Mouse (Mus musculus) forebrain, embryonic 15.5 days (tissue): ENCODE measurements around the gene Lrrc73. TPM values are rescaled to one million over a fixed set of nuclear protein-coding genes. Genes with fewer than 3 reads are reported as not detected.
A peak's percentile ranks its signal among the peaks of the same experiment; 100 is the strongest.

ENCODE experiments used
- ATAC-seq: fragments of 200-750 bp; cut with Nextera tagmentation; replicated peaks from 2 replicates; pipeline ENCODE4 v1.8.0; 2017; ENCODE audit warnings: mild to moderate bottlenecking, moderate TSS enrichment, moderate library complexity
- H3K27ac ChIP-seq: fragments of 300-500 bp; sonication (generic); replicated peaks from 2 replicates; pipeline ENCODE4 v1.5.1; 2015; ENCODE audit warnings: mild to moderate bottlenecking, inconsistent platforms
- H3K27me3 ChIP-seq: fragments of 300-500 bp; sonication (generic); 2 replicates; pipeline ENCODE4 v1.6.1; 2015; ENCODE audit warnings: inconsistent platforms
- H3K36me3 ChIP-seq: fragments of 300-500 bp; sonication (generic); 2 replicates; pipeline ENCODE4 v1.6.1; 2015; ENCODE audit warnings: mild to moderate bottlenecking, inconsistent platforms
- H3K4me1 ChIP-seq: fragments of 300-500 bp; sonication (generic); 2 replicates; pipeline ENCODE4 v1.6.1; 2015; ENCODE audit warnings: inconsistent platforms
- H3K4me2 ChIP-seq: fragments of 300-500 bp; sonication (generic); replicated peaks from 2 replicates; pipeline ENCODE4 v1.6.1; 2015; ENCODE audit warnings: mild to moderate bottlenecking, inconsistent platforms
- H3K4me3 ChIP-seq: fragments of 300-500 bp; sonication (generic); 2 replicates; pipeline ENCODE4 v1.5.1; 2015; ENCODE audit warnings: mild to moderate bottlenecking, inconsistent platforms
- H3K9ac ChIP-seq: fragments of 300-500 bp; sonication (generic); replicated peaks from 2 replicates; pipeline ENCODE4 v1.6.1; 2015; ENCODE audit warnings: mild to moderate bottlenecking, inconsistent platforms
- H3K9me3 ChIP-seq: fragments of 300-500 bp; sonication (generic); 2 replicates; pipeline ENCODE4 v1.6.1; 2016; ENCODE audit warnings: inconsistent platforms
- WGBS: fragments of 180-500 bp; shearing (Covaris S2); methylation state at CpG from one replicate; pipeline ENCODE4 v1.1.7; 2015; ENCODE audit warnings: mixed read lengths; 5-methylcytosine and 5-hydroxymethylcytosine counted together
- polyA plus RNA-seq: library from polyadenylated mRNA; unstranded; fragments of >200 nt; fragmentation: Nextera tagmentation; extraction: Ambion mirVana; gene quantifications from 2 replicates; pipeline ENCODE4 v1.2.1, GENCODE M21; 2015

Gene Lrrc73
- polyA plus RNA-seq, 1 experiment from 2014 or later, result 12.0 TPM

DNA sequence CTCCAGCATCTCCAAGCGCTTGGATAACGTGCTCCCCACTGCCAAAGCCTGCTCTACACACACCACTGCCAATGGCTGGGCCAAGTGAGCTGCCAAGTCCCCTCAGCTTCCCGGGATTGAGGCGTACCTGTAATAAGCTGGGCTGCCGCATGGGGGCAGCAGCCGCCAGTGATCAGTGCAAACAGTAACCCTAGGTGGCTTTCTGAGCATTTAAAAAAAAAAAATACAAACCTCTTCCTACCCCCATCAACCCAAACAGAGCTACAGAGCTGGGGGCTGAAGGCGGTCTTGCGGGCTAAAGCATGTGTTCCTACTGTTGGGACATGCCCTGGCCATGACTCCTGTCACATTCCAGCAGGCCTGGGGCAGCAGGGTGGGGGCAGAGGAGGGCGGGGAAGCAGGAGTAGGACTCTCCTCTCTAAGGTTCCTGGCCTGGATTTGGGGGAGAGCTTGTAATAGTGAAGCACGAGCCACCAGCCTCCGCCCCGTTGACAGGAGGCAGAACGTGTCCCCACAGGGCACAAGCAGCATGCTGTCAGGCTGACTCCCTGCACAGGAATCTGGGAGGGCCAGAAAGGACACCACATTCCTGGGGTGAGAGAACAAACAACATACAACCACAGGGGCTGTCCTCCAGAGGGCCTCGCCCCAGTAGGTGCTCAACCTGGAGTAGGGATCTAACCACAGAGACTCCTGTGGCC is 12.7 kb downstream of the Lrrc73 start:
- peaks cover 31% of the 10 kb centered on the region for H3K36me3 ChIP-seq
- H3K9ac ChIP-seq, result no peak overlapping the region
- no peaks in the 10 kb centered on the region for H3K27me3 ChIP-seq
- no peak overlapping the region for H3K4me2 ChIP-seq
- no peak overlapping the region for H3K27ac ChIP-seq
- no peak overlapping the region for H3K4me3 ChIP-seq
- peak; percentile 81 for ATAC-seq
- WGBS, result 31% methylated on average over 14 of the region's 14 CpGs
- H3K9me3 ChIP-seq, result no peaks in the 10 kb centered on the region
- peaks cover 3% of the 10 kb centered on the region for H3K4me1 ChIP-seq

DNA sequence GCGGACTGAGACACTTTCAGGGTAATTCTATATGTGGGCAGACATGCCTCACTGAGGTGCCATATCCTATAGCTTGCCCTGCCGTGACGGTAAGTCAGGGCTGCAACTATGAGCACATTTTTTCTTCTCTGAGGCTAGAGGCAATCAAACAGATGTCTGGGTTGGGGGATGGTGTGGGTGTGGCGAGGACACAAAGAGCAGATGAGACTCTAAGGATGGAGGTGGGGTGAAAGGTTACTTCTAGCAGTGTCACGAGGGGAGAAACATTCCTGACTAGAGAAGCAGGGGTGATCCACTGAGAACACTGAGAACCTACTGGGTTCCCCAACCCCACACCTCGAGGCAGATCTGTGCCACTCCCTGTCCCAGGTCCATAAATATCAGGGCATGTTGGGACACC is 13.7 kb downstream of the Lrrc73 start:
- 83% methylated on average over 6 of the region's 6 CpGs for WGBS
- ATAC-seq, result no peak
- peaks cover 29% of the 10 kb centered on the region for H3K36me3 ChIP-seq
- H3K4me1 ChIP-seq, result peaks cover 3% of the 10 kb centered on the region
- no peak overlapping the region for H3K4me2 ChIP-seq
- H3K9me3 ChIP-seq, result no peaks in the 10 kb centered on the region
- H3K27me3 ChIP-seq, result no peaks in the 10 kb centered on the region
- no peak overlapping the region for H3K27ac ChIP-seq
- H3K4me3 ChIP-seq, result no peak overlapping the region
- no peak overlapping the region for H3K9ac ChIP-seq

DNA sequence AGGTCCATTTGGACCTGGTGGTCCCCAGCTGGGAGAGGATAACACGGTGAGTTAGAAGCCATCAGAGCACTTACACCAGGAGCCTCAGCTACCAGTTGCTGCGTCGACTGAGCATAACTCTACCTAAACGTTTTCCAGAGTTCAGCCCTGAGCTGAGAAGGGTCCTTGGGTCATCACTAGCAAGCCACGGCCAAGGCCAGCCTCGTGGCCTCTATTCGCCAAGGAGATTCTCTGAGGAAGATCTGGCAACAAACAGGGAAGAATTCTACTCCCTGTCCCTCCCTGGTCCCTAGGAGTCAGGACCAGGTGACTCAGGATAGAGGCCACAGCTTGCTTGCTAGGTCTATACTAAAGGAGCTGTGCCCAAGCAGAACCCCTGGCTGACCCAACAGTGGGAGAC is 14.2 kb downstream of the Lrrc73 start:
- 87% methylated on average over 7 of the region's 7 CpGs for WGBS

DNA sequence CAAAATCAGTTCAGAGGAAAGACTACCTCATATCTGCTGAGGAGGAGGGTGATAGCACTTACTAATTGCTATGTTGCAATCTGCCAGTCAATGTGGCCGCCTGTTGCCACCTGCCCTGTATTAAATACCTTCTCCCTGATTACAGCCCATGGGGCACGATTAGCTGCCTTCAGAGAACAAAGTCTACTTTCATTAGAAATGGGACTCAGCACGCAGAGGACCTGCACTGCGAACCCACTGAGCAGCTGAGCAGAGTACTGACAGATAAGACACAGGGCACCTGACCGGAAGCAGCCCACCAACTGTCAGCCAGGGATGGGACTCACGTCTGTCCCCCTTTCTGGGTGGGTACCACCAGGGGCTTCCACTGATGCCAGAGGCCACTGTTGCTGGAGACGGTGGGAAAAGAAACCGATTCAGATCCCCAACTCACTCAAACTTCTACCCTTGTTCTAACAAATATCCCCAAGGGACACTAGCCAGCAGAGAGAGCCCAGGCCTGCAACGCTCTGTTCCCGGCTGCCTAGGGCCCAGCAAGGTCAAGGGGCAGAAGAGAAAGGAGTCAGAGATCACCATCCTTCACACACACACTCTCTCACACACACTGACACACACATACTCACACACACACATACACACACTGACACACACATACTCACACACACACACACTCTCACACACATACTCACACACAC is 14.8 kb downstream of the Lrrc73 start:
- Histone ChIP-seq H3K36me3 (peaks cover 18% of the 10 kb centered on the region), H3K4me3 (no peak overlapping the region), H3K9me3 (no peaks in the 10 kb centered on the region), H3K27me3 (no peaks in the 10 kb centered on the region), H3K4me1 (peaks cover 3% of the 10 kb centered on the region), H3K27ac (no peak overlapping the region), H3K4me2 (no peak overlapping the region), H3K9ac (no peak overlapping the region)
- no peak for ATAC-seq
- WGBS, result 77% methylated on average over 10 of the region's 10 CpGs

More for the DNA sequence above, 14.2 kb downstream of the Lrrc73 start:
- H3K4me1 ChIP-seq, result peaks cover 3% of the 10 kb centered on the region
- no peak overlapping the region for H3K4me2 ChIP-seq
- H3K27me3 ChIP-seq, result no peaks in the 10 kb centered on the region
- H3K36me3 ChIP-seq, result peaks cover 24% of the 10 kb centered on the region
- H3K9me3 ChIP-seq, result no peaks in the 10 kb centered on the region
- H3K9ac ChIP-seq, result no peak overlapping the region
- ATAC-seq, result no peak
- no peak overlapping the region for H3K27ac ChIP-seq
- H3K4me3 ChIP-seq, result no peak overlapping the region

DNA sequence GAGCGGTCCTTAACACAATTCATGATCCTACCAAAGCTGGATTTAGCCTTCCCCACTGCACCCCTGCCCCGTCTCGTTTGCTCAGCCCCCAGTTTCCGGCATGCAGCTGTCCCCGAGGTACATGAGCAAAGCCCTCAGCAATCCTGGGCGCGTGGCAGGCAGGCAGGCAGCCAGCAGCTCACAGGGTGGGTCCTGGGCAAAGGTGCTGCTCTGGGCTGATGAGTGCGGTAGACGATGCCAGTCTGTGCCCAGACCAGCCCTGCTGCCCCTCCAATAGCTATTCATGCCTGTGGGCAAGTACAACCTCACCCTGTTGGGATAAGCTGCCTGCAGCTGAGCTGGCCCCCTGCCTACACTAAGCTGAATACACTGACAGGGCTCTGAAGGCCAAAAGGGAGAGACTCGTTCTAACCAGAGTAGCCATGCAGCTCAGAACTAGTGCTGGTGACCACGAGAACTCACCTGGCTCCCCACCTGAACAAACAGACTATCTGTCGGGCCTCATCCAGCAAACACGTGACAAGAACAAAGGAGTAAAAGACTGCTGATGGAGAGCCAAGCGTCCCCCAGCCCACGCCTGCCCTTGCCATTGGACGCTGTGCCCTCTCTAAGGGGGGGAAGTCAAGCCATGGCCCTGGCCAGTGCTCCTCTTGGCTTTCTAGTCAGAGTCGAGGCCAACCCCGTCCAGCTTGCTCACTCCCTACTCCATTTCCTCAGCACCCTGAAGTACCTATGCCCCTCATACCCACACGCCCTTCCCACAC is 16.6 kb downstream of the Lrrc73 start:
- no peaks in the 10 kb centered on the region for H3K9me3 ChIP-seq
- no peak overlapping the region for H3K4me3 ChIP-seq
- no peak for ATAC-seq
- H3K4me1 ChIP-seq, result peaks cover 3% of the 10 kb centered on the region
- H3K27me3 ChIP-seq, result no peaks in the 10 kb centered on the region
- peaks cover 4% of the 10 kb centered on the region; the same call in 1 of the 2 replicates for H3K36me3 ChIP-seq
- no peak overlapping the region for H3K27ac ChIP-seq
- H3K4me2 ChIP-seq, result no peak overlapping the region
- WGBS, result 85% methylated on average over 19 of the region's 19 CpGs
- no peak overlapping the region for H3K9ac ChIP-seq

DNA sequence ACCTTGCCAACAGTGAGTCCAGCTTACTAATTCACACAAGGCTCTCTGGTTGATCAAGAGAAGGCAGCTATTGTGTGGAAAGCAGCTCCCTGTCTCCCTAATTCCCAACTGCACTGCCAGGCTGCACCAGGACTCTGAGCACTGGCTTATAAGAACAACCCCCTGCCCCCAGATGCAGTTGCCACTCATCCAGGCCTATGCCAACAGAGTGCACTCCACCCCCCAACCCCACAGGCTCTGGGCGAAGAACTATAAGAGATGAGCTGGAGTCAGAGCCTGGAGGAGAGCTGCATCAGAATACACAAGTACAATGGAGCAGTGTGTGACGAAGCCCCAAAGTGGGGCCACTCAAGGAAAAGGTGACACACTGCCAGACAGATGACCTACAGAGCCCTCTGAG is 18.7 kb downstream of the Lrrc73 start:
- Histone ChIP-seq H3K4me2 (no peak overlapping the region), H3K27me3 (no peaks in the 10 kb centered on the region), H3K27ac (no peak overlapping the region), H3K4me3 (no peak overlapping the region), H3K9ac (no peak overlapping the region), H3K36me3 (peaks cover 4% of the 10 kb centered on the region; the same call in 1 of the 2 replicates), H3K4me1 (no peaks in the 10 kb centered on the region), H3K9me3 (no peaks in the 10 kb centered on the region)
- ATAC-seq, result no peak
- WGBS, result 90% methylated on average over 2 of the region's 2 CpGs

DNA sequence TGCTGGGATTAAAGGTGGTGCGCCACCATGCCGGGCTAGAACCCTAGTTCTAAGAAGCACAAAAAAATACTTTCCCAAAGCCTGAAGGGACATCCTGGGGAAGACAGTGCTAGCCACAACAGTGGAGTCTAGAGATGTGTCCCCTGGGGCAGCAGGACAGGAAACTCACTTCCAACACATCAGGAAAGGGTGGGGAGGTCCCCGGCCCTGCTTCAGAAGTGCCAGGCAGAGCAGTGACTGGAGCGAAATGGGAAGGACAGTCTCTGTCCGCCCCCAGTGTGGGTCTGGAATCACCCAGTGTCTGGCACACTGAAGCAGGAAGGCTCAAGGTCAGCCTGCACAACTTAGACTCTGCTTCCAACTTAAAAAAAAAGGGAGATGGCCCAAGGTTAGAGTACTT is 19.3 kb downstream of the Lrrc73 start:
- Histone ChIP-seq H3K9me3 (no peaks in the 10 kb centered on the region), H3K4me1 (no peaks in the 10 kb centered on the region), H3K9ac (no peak overlapping the region), H3K36me3 (peaks cover 5% of the 10 kb centered on the region; the same call in 1 of the 2 replicates), H3K27ac (no peak overlapping the region), H3K4me2 (no peak overlapping the region), H3K4me3 (no peak overlapping the region), H3K27me3 (no peaks in the 10 kb centered on the region)
- WGBS, result 88% methylated on average over 5 of the region's 5 CpGs
- ATAC-seq, result no peak

DNA sequence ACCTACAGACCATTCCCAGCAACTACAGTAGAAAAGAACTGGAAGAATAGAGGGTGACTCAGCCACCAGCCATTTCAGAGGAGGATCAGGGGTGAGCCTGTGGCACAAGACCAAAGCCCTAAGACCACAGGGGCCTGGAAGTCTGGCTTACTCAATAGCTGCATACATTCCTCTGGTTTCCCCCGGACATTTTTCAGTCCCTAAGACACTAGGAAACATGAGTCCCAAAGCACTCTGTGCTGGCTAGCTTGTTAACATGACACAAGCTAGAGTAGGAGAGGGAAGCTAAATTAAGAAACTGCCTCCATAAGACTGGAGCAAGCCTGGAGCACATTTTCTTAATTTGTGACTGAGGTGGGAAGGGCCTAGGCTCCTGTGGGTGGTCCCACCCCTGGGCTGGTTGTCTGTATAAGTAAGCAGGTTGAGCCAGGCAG is 20.5 kb downstream of the Lrrc73 start:
- no peak overlapping the region for H3K4me2 ChIP-seq
- no peak overlapping the region for H3K4me3 ChIP-seq
- peaks cover 11% of the 10 kb centered on the region for H3K36me3 ChIP-seq
- ATAC-seq, result no peak
- H3K9me3 ChIP-seq, result no peaks in the 10 kb centered on the region
- H3K4me1 ChIP-seq, result no peaks in the 10 kb centered on the region
- no peaks in the 10 kb centered on the region for H3K27me3 ChIP-seq
- H3K9ac ChIP-seq, result no peak overlapping the region
- H3K27ac ChIP-seq, result no peak overlapping the region
- 75% methylated on average over 1 of the region's 1 CpGs for WGBS

DNA sequence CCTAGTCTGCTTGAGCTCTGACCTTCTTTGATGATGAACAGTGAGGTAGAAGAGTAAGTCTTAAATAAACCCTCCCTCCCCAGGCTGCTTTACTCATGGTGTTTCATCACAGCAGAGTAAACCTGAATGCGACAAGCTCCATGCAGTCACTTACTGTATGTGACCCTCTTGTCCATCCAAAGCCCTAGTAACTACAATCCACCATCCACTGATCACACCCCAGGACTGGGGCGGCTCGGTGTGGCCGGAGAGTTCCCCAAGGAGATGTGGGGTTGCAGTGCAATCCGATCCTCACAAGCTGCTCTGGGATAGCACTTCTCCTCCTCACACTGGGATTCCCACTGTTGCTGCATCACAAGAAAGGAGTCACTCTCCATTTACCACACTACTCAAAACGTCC is 21.1 kb downstream of the Lrrc73 start:
- WGBS, result 79% methylated on average over 6 of the region's 6 CpGs
- H3K4me2 ChIP-seq, result no peak overlapping the region
- H3K9me3 ChIP-seq, result no peaks in the 10 kb centered on the region
- peaks cover 15% of the 10 kb centered on the region for H3K36me3 ChIP-seq
- H3K9ac ChIP-seq, result no peak overlapping the region
- no peaks in the 10 kb centered on the region for H3K4me1 ChIP-seq
- no peak overlapping the region for H3K4me3 ChIP-seq
- H3K27ac ChIP-seq, result no peak overlapping the region
- H3K27me3 ChIP-seq, result no peaks in the 10 kb centered on the region
- no peak for ATAC-seq

DNA sequence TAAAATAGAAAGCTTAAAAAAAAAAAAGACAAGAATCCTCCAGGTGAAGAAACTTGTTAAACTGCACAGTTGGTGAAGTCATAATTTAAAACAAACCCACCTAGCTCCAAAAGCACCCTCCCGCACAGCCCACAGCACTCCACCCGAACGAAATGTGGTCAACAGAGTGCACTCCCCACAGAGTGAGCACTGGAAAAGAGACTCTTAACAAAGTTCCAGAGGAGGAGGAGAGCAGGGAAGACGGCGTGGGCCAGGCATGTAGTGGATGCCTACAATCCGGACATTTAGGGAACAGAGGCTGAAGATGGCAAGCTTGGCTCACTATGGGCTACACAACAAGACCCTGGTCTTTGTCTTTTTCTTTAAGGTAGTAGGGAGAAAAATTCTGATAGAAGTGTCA is 21.7 kb downstream of the Lrrc73 start:
- Histone ChIP-seq H3K4me1 (no peaks in the 10 kb centered on the region), H3K27me3 (no peaks in the 10 kb centered on the region), H3K4me2 (no peak overlapping the region), H3K9me3 (no peaks in the 10 kb centered on the region), H3K9ac (no peak overlapping the region), H3K4me3 (no peak overlapping the region), H3K36me3 (peaks cover 17% of the 10 kb centered on the region), H3K27ac (no peak overlapping the region)
- WGBS, result 91% methylated on average over 6 of the region's 6 CpGs
- no peak for ATAC-seq

DNA sequence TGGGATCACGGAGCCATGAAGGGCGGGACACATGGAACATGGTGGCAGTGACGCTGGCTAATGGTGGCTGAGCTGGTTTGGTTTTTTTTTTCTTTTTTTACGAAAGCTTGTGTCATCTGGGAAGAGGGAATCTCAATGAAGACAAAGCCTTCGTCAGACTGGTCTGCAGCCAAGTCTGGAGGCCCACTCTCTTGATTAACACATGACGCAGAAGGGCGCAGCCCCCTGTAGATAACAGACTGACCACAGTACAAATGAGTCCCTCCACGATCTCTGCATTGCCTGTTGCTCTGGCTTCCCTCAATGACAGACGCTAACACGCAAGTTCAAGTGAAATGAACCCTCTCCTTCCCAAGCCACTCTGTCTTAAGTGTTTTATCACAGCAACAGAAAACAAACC is 22.2 kb downstream of the Lrrc73 start:
- Histone ChIP-seq H3K27ac (no peak overlapping the region), H3K36me3 (peaks cover 20% of the 10 kb centered on the region), H3K4me2 (no peak overlapping the region), H3K4me1 (no peaks in the 10 kb centered on the region), H3K9ac (no peak overlapping the region), H3K9me3 (no peaks in the 10 kb centered on the region), H3K27me3 (no peaks in the 10 kb centered on the region), H3K4me3 (no peak overlapping the region)
- ATAC-seq, result no peak
- 90% methylated on average over 10 of the region's 10 CpGs for WGBS

DNA sequence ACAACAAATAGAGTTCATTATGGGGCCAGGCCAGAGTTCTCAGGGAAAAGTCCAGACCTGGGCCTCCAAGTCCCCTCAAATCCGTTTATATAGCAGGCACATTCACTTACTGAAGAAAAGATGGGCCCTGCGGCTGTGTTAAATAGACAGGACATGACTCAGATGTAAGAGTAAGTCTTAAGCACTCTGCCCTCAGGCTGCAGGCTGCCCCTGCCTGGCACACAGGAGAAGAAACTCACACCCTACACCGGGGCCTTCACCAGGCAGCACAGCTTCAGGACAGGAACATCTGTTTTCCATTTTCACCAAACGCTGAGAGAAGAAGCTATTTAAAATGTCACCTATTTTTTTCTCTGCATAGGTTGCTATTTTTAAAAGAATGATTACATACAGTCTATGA is 24.3 kb downstream of the Lrrc73 start:
- WGBS, result 86% methylated on average over 4 of the region's 4 CpGs
- Histone ChIP-seq H3K36me3 (peaks cover 16% of the 10 kb centered on the region), H3K9ac (no peak overlapping the region), H3K4me2 (no peak overlapping the region), H3K27me3 (no peaks in the 10 kb centered on the region), H3K4me3 (no peak overlapping the region), H3K9me3 (no peaks in the 10 kb centered on the region), H3K27ac (no peak overlapping the region), H3K4me1 (peaks cover 19% of the 10 kb centered on the region)
- no peak for ATAC-seq
